Mouse (Mus musculus): ENCODE measurements at regions not wholly inside any gene's neighbourhood (a gene's known extent, or its start where the extent isn't known, plus 50 kb on each side); places are given as distances from the start of the nearest gene placed in this dataset.

GRCm38 (mm10) chr15:51565543-51565942 lies 2319.2 kb upstream of the Gm7489 start:
- H3K4me3 ChIP-seq (ENCODE audit: low read depth, low read length) = no peak overlapping the region
- H3K27ac ChIP-seq (ENCODE audit: insufficient read depth, low read length) = no peak overlapping the region
- no peaks in the 10 kb centered on the region for H3K36me3 ChIP-seq (ENCODE audit: control insufficient read depth, insufficient read depth, low read length, poor library complexity, severe bottlenecking)
- no peaks in the 10 kb centered on the region for H3K4me1 ChIP-seq (ENCODE audit: control insufficient read depth, insufficient read depth, low read length)
- no peak for TF ChIP-seq CTCF (IDR thresholded peaks at IDR 0.05; ENCODE audit: low read depth, low read length)
- no peak for TF ChIP-seq EP300 (IDR thresholded peaks at IDR 0.05; ENCODE audit: insufficient read depth, low read depth, low read length)
- H3K9ac ChIP-seq (ENCODE audit: low read depth, poor library complexity, severe bottlenecking) = no peak overlapping the region
- no peaks in the 10 kb centered on the region for H3K9me3 ChIP-seq (replicated peaks; ENCODE audit: control insufficient read depth, insufficient read depth, low read length, poor library complexity, severe bottlenecking)
- no peaks in the 10 kb centered on the region for H3K27me3 ChIP-seq (ENCODE audit: control insufficient read depth, insufficient read depth, low read length, poor library complexity, severe bottlenecking)

GRCm38 (mm10) chr15:51570631-51571030 lies 2314.1 kb upstream of the Gm7489 start:
- Histone ChIP-seq H3K27ac (ENCODE audit: insufficient read depth, low read length) (no peak overlapping the region), H3K9me3 (replicated peaks; ENCODE audit: control insufficient read depth, insufficient read depth, low read length, poor library complexity, severe bottlenecking) (no peaks in the 10 kb centered on the region), H3K36me3 (ENCODE audit: control insufficient read depth, insufficient read depth, low read length, poor library complexity, severe bottlenecking) (no peaks in the 10 kb centered on the region), H3K4me1 (ENCODE audit: control insufficient read depth, insufficient read depth, low read length) (no peaks in the 10 kb centered on the region), H3K9ac (ENCODE audit: low read depth, poor library complexity, severe bottlenecking) (no peak overlapping the region), H3K4me3 (ENCODE audit: low read depth, low read length) (no peak overlapping the region), H3K27me3 (ENCODE audit: control insufficient read depth, insufficient read depth, low read length, poor library complexity, severe bottlenecking) (no peaks in the 10 kb centered on the region)
- TF ChIP-seq POLR2A (IDR thresholded peaks at IDR 0.05; ENCODE audit: insufficient read depth, low read length) (no peak), EP300 (IDR thresholded peaks at IDR 0.05; ENCODE audit: insufficient read depth, low read depth, low read length) (no peak), CTCF (IDR thresholded peaks at IDR 0.05; ENCODE audit: low read depth, low read length) (no peak)

- Histone ChIP-seq H3K27me3 (ENCODE audit: control insufficient read depth, insufficient read depth, low read length, poor library complexity, severe bottlenecking) (no peaks in the 10 kb centered on the region), H3K4me3 (ENCODE audit: low read depth, low read length) (no peak overlapping the region), H3K9ac (ENCODE audit: low read depth, poor library complexity, severe bottlenecking) (no peak overlapping the region), H3K27ac (ENCODE audit: insufficient read depth, low read length) (no peak overlapping the region), H3K36me3 (ENCODE audit: control insufficient read depth, insufficient read depth, low read length, poor library complexity, severe bottlenecking) (no peaks in the 10 kb centered on the region), H3K4me1 (ENCODE audit: control insufficient read depth, insufficient read depth, low read length) (no peaks in the 10 kb centered on the region), H3K9me3 (replicated peaks; ENCODE audit: control insufficient read depth, insufficient read depth, low read length, poor library complexity, severe bottlenecking) (no peaks in the 10 kb centered on the region)
- TF ChIP-seq POLR2A (IDR thresholded peaks at IDR 0.05; ENCODE audit: insufficient read depth, low read length) = no peak
- TF ChIP-seq EP300 (IDR thresholded peaks at IDR 0.05; ENCODE audit: insufficient read depth, low read depth, low read length) = no peak
- TF ChIP-seq CTCF (IDR thresholded peaks at IDR 0.05; ENCODE audit: low read depth, low read length) = no peak
Observed at GRCm38 (mm10) chr15:51574538-51575105, 2310.1 kb upstream of the Gm7489 start.

- Histone ChIP-seq H3K4me3 (ENCODE audit: low read depth, low read length) (no peak overlapping the region), H3K36me3 (ENCODE audit: control insufficient read depth, insufficient read depth, low read length, poor library complexity, severe bottlenecking) (no peaks in the 10 kb centered on the region), H3K27ac (ENCODE audit: insufficient read depth, low read length) (no peak overlapping the region), H3K9ac (ENCODE audit: low read depth, poor library complexity, severe bottlenecking) (no peak overlapping the region), H3K4me1 (ENCODE audit: control insufficient read depth, insufficient read depth, low read length) (no peaks in the 10 kb centered on the region), H3K27me3 (ENCODE audit: control insufficient read depth, insufficient read depth, low read length, poor library complexity, severe bottlenecking) (no peaks in the 10 kb centered on the region), H3K9me3 (replicated peaks; ENCODE audit: control insufficient read depth, insufficient read depth, low read length, poor library complexity, severe bottlenecking) (no peaks in the 10 kb centered on the region)
- TF ChIP-seq CTCF (IDR thresholded peaks at IDR 0.05; ENCODE audit: low read depth, low read length) (no peak), POLR2A (IDR thresholded peaks at IDR 0.05; ENCODE audit: insufficient read depth, low read length) (no peak), EP300 (IDR thresholded peaks at IDR 0.05; ENCODE audit: insufficient read depth, low read depth, low read length) (no peak)
Observed at GRCm38 (mm10) chr15:51583636-51584035, 2301.1 kb upstream of the Gm7489 start.

GRCm38 (mm10) chr15:51586146-51586545 lies 2298.6 kb upstream of the Gm7489 start:
- Histone ChIP-seq H3K9ac (ENCODE audit: low read depth, poor library complexity, severe bottlenecking) (no peak overlapping the region), H3K27ac (ENCODE audit: insufficient read depth, low read length) (no peak overlapping the region), H3K4me3 (ENCODE audit: low read depth, low read length) (no peak overlapping the region), H3K27me3 (ENCODE audit: control insufficient read depth, insufficient read depth, low read length, poor library complexity, severe bottlenecking) (no peaks in the 10 kb centered on the region), H3K4me1 (ENCODE audit: control insufficient read depth, insufficient read depth, low read length) (no peaks in the 10 kb centered on the region), H3K9me3 (replicated peaks; ENCODE audit: control insufficient read depth, insufficient read depth, low read length, poor library complexity, severe bottlenecking) (no peaks in the 10 kb centered on the region), H3K36me3 (ENCODE audit: control insufficient read depth, insufficient read depth, low read length, poor library complexity, severe bottlenecking) (no peaks in the 10 kb centered on the region)
- TF ChIP-seq EP300 (IDR thresholded peaks at IDR 0.05; ENCODE audit: insufficient read depth, low read depth, low read length) (no peak), POLR2A (IDR thresholded peaks at IDR 0.05; ENCODE audit: insufficient read depth, low read length) (no peak), CTCF (IDR thresholded peaks at IDR 0.05; ENCODE audit: low read depth, low read length) (no peak)

- H3K9me3 ChIP-seq (replicated peaks; ENCODE audit: control insufficient read depth, insufficient read depth, low read length, poor library complexity, severe bottlenecking) = no peaks in the 10 kb centered on the region
- no peaks in the 10 kb centered on the region for H3K27me3 ChIP-seq (ENCODE audit: control insufficient read depth, insufficient read depth, low read length, poor library complexity, severe bottlenecking)
- no peak overlapping the region for H3K4me3 ChIP-seq (ENCODE audit: low read depth, low read length)
- TF ChIP-seq CTCF (IDR thresholded peaks at IDR 0.05; ENCODE audit: low read depth, low read length) = no peak
- TF ChIP-seq EP300 (IDR thresholded peaks at IDR 0.05; ENCODE audit: insufficient read depth, low read depth, low read length) = no peak
- no peak overlapping the region for H3K27ac ChIP-seq (ENCODE audit: insufficient read depth, low read length)
- H3K36me3 ChIP-seq (ENCODE audit: control insufficient read depth, insufficient read depth, low read length, poor library complexity, severe bottlenecking) = no peaks in the 10 kb centered on the region
- no peaks in the 10 kb centered on the region for H3K4me1 ChIP-seq (ENCODE audit: control insufficient read depth, insufficient read depth, low read length)
- no peak overlapping the region for H3K9ac ChIP-seq (ENCODE audit: low read depth, poor library complexity, severe bottlenecking)
Observed at GRCm38 (mm10) chr15:51591406-51592068, 2293.2 kb upstream of the Gm7489 start.

Data from ES-Bruce4 (cell line).